Mouse (Mus musculus) bone marrow, adult 2 months (tissue): Measurements from ENCODE around the gene Clip1.

ENCODE experiments used
- CTCF ChIP-seq: fragments of 200-500 bp; IDR thresholded peaks from 2 replicates; pipeline ENCODE4 v1.5.1; 2011; ENCODE audit warnings: low read length, control low read depth; ENCODE audit not compliant: control insufficient read depth, insufficient read depth
- POLR2A ChIP-seq: fragments of 200-500 bp; IDR thresholded peaks from 2 replicates; pipeline ENCODE4 v1.6.1; 2011; ENCODE audit warnings: low read depth, mild to moderate bottlenecking, control low read depth, low read length, borderline replicate concordance; ENCODE audit not compliant: control insufficient read depth

- TF ChIP-seq CTCF (no peak), POLR2A (no peak)
Measured at GRCm38 (mm10) chr5:123661602-123662001, 22.8 kb downstream of the Clip1 start.
